Mouse (Mus musculus): ENCODE results near the gene D2hgdh. TPM values are rescaled to one million over a fixed set of nuclear protein-coding genes. Genes with fewer than 3 reads are reported as not detected.
"Not testable (repeated sequence)": the region's sequence is repeated elsewhere in the genome, so short reads cannot be mapped to it uniquely, and the experiment has no call there.

The D2hgdh gene
- polyA plus RNA-seq, 2 experiments: 3.7 to 6.4 TPM

GRCm38 (mm10) chr1:93857370-93857769 is 32.7 kb downstream of the D2hgdh start:
- no peak for TF ChIP-seq CTCF (IDR thresholded peaks at IDR 0.05; ENCODE audit: low read depth)
- no peak for TF ChIP-seq EP300 (IDR thresholded peaks at IDR 0.05; ENCODE audit: low read depth)
- Histone ChIP-seq H3K4me3 (ENCODE audit: insufficient read depth in 1 of 2, low read depth in 2 of 2, low read length in 2 of 2) (no peak overlapping the region), H3K9me3 (ENCODE audit: control insufficient read depth, low read length) (no peaks in the 10 kb centered on the region), H3K9ac (replicated peaks) (no peak overlapping the region), H3K4me1 (replicated peaks; ENCODE audit: control insufficient read depth in 2 of 2, insufficient read depth in 2 of 2, low read length in 1 of 2) (no peaks in the 10 kb centered on the region), H3K27me3 (ENCODE audit: control insufficient read depth, insufficient read depth, low read length) (no peaks in the 10 kb centered on the region), H3K36me3 (replicated peaks; ENCODE audit: control insufficient read depth, insufficient read depth, low read depth) (no peaks in the 10 kb centered on the region), H3K27ac (no peak overlapping the region), H3K4me2 (ENCODE audit: low read depth) (no peak overlapping the region)
- ATAC-seq (ENCODE audit: insufficient read depth): no peak
- 71% methylated on average over 6 of the region's 6 CpGs for WGBS (ENCODE audit: insufficient replicate concordance)
- DNase-seq (ENCODE audit: low read depth in 3 of 3, low spot score in 3 of 3): no peak

GRCm38 (mm10) chr1:93857991-93858390 is 33.3 kb downstream of the D2hgdh start:
- Histone ChIP-seq H3K36me3 (replicated peaks; ENCODE audit: control insufficient read depth, insufficient read depth, low read depth) (no peaks in the 10 kb centered on the region), H3K9ac (replicated peaks) (no peak overlapping the region), H3K27me3 (ENCODE audit: control insufficient read depth, insufficient read depth, low read length) (no peaks in the 10 kb centered on the region), H3K27ac (no peak overlapping the region), H3K4me2 (ENCODE audit: low read depth) (no peak overlapping the region), H3K4me3 (ENCODE audit: insufficient read depth in 1 of 2, low read depth in 2 of 2, low read length in 2 of 2) (no peak overlapping the region), H3K9me3 (ENCODE audit: control insufficient read depth, low read length) (no peaks in the 10 kb centered on the region), H3K4me1 (replicated peaks; ENCODE audit: control insufficient read depth in 2 of 2, insufficient read depth in 2 of 2, low read length in 1 of 2) (no peaks in the 10 kb centered on the region)
- TF ChIP-seq CTCF (IDR thresholded peaks at IDR 0.05; ENCODE audit: low read depth) (no peak), EP300 (IDR thresholded peaks at IDR 0.05; ENCODE audit: low read depth) (no peak)
- ATAC-seq (ENCODE audit: insufficient read depth) (no peak), DNase-seq (ENCODE audit: low read depth in 3 of 3, low spot score in 3 of 3) (no peak)
- 69% methylated on average over 3 of the region's 3 CpGs for WGBS (ENCODE audit: insufficient replicate concordance)

GRCm38 (mm10) chr1:93859619-93860018 is 34.9 kb downstream of the D2hgdh start:
- no peaks in the 10 kb centered on the region for H3K27me3 ChIP-seq (ENCODE audit: control insufficient read depth, insufficient read depth, low read length)
- H3K9me3 ChIP-seq (ENCODE audit: control insufficient read depth, low read length): no peaks in the 10 kb centered on the region
- no peak overlapping the region for H3K27ac ChIP-seq
- H3K4me1 ChIP-seq (replicated peaks; ENCODE audit: control insufficient read depth in 2 of 2, insufficient read depth in 2 of 2, low read length in 1 of 2): no peaks in the 10 kb centered on the region
- ATAC-seq (ENCODE audit: insufficient read depth): no peak
- H3K36me3 ChIP-seq (replicated peaks; ENCODE audit: control insufficient read depth, insufficient read depth, low read depth): no peaks in the 10 kb centered on the region
- H3K4me2 ChIP-seq (ENCODE audit: low read depth): no peak overlapping the region
- no peak for TF ChIP-seq CTCF (IDR thresholded peaks at IDR 0.05; ENCODE audit: low read depth)
- H3K4me3 ChIP-seq (ENCODE audit: insufficient read depth in 1 of 2, low read depth in 2 of 2, low read length in 2 of 2): no peak overlapping the region
- H3K9ac ChIP-seq (replicated peaks): no peak overlapping the region
- DNase-seq (ENCODE audit: low read depth in 3 of 3, low spot score in 3 of 3): no peak

- not testable (repeated sequence) for H3K9ac ChIP-seq (replicated peaks); H3K27me3 ChIP-seq (ENCODE audit: control insufficient read depth, insufficient read depth, low read length); ATAC-seq (ENCODE audit: insufficient read depth); H3K4me3 ChIP-seq (ENCODE audit: insufficient read depth in 1 of 2, low read depth in 2 of 2, low read length in 2 of 2); H3K27ac ChIP-seq; H3K4me1 ChIP-seq (replicated peaks; ENCODE audit: control insufficient read depth in 2 of 2, insufficient read depth in 2 of 2, low read length in 1 of 2); H3K9me3 ChIP-seq (ENCODE audit: control insufficient read depth, low read length); DNase-seq (ENCODE audit: low read depth in 3 of 3, low spot score in 3 of 3); H3K36me3 ChIP-seq (replicated peaks; ENCODE audit: control insufficient read depth, insufficient read depth, low read depth); H3K4me2 ChIP-seq (ENCODE audit: low read depth)
- WGBS (ENCODE audit: insufficient replicate concordance): 32% methylated on average over 2 of the region's 2 CpGs
Measured at GRCm38 (mm10) chr1:93861048-93861447, 36.3 kb downstream of the D2hgdh start, which contains the start of gene Gal3st2. Gal3st2 (plus strand) TSS chr1:93861306.

- not testable (repeated sequence) for H3K4me3 ChIP-seq (ENCODE audit: insufficient read depth in 1 of 2, low read depth in 2 of 2, low read length in 2 of 2); H3K27ac ChIP-seq; H3K4me1 ChIP-seq (replicated peaks; ENCODE audit: control insufficient read depth in 2 of 2, insufficient read depth in 2 of 2, low read length in 1 of 2); DNase-seq (ENCODE audit: low read depth in 3 of 3, low spot score in 3 of 3); H3K4me2 ChIP-seq (ENCODE audit: low read depth); H3K9me3 ChIP-seq (ENCODE audit: control insufficient read depth, low read length); ATAC-seq (ENCODE audit: insufficient read depth); H3K9ac ChIP-seq (replicated peaks); H3K36me3 ChIP-seq (replicated peaks; ENCODE audit: control insufficient read depth, insufficient read depth, low read depth); H3K27me3 ChIP-seq (ENCODE audit: control insufficient read depth, insufficient read depth, low read length)
- 33% methylated on average over 1 of the region's 1 CpGs for WGBS (ENCODE audit: insufficient replicate concordance)
Measured at GRCm38 (mm10) chr1:93871594-93872105, 46.9 kb downstream of the D2hgdh start.

GRCm38 (mm10) chr1:93874405-93874804 is 49.7 kb downstream of the D2hgdh start:
- H3K27me3 ChIP-seq (ENCODE audit: control insufficient read depth, insufficient read depth, low read length); H3K9me3 ChIP-seq (ENCODE audit: control insufficient read depth, low read length); H3K9ac ChIP-seq (replicated peaks); DNase-seq (ENCODE audit: low read depth in 3 of 3, low spot score in 3 of 3); H3K4me2 ChIP-seq (ENCODE audit: low read depth); H3K4me1 ChIP-seq (replicated peaks; ENCODE audit: control insufficient read depth in 2 of 2, insufficient read depth in 2 of 2, low read length in 1 of 2); H3K4me3 ChIP-seq (ENCODE audit: insufficient read depth in 1 of 2, low read depth in 2 of 2, low read length in 2 of 2); H3K36me3 ChIP-seq (replicated peaks; ENCODE audit: control insufficient read depth, insufficient read depth, low read depth); ATAC-seq (ENCODE audit: insufficient read depth); H3K27ac ChIP-seq: not testable (repeated sequence)
- WGBS (ENCODE audit: insufficient replicate concordance): 84% methylated on average over 11 of the region's 22 CpGs

- not testable (repeated sequence) for H3K27ac ChIP-seq; DNase-seq (ENCODE audit: low read depth in 3 of 3, low spot score in 3 of 3); H3K36me3 ChIP-seq (replicated peaks; ENCODE audit: control insufficient read depth, insufficient read depth, low read depth); H3K27me3 ChIP-seq (ENCODE audit: control insufficient read depth, insufficient read depth, low read length); H3K4me3 ChIP-seq (ENCODE audit: insufficient read depth in 1 of 2, low read depth in 2 of 2, low read length in 2 of 2); H3K9ac ChIP-seq (replicated peaks); H3K4me1 ChIP-seq (replicated peaks; ENCODE audit: control insufficient read depth in 2 of 2, insufficient read depth in 2 of 2, low read length in 1 of 2); H3K4me2 ChIP-seq (ENCODE audit: low read depth); H3K9me3 ChIP-seq (ENCODE audit: control insufficient read depth, low read length); ATAC-seq (ENCODE audit: insufficient read depth)
- no CpG with 5 or more reads among the region's 11 CpGs for WGBS (ENCODE audit: insufficient replicate concordance)
Measured at GRCm38 (mm10) chr1:93881778-93882177, 57.1 kb downstream of the D2hgdh start.

- not testable (repeated sequence) for DNase-seq (ENCODE audit: low read depth in 3 of 3, low spot score in 3 of 3); H3K27ac ChIP-seq; H3K36me3 ChIP-seq (replicated peaks; ENCODE audit: control insufficient read depth, insufficient read depth, low read depth); H3K9me3 ChIP-seq (ENCODE audit: control insufficient read depth, low read length); H3K9ac ChIP-seq (replicated peaks); H3K4me3 ChIP-seq (ENCODE audit: insufficient read depth in 1 of 2, low read depth in 2 of 2, low read length in 2 of 2); H3K4me1 ChIP-seq (replicated peaks; ENCODE audit: control insufficient read depth in 2 of 2, insufficient read depth in 2 of 2, low read length in 1 of 2); ATAC-seq (ENCODE audit: insufficient read depth); H3K4me2 ChIP-seq (ENCODE audit: low read depth); H3K27me3 ChIP-seq (ENCODE audit: control insufficient read depth, insufficient read depth, low read length)
- 43% methylated on average over 1 of the region's 1 CpGs for WGBS (ENCODE audit: insufficient replicate concordance)
Measured at GRCm38 (mm10) chr1:93890936-93891335, 66.2 kb downstream of the D2hgdh start.

All from liver, embryonic 14.5 days (tissue).